Mouse (Mus musculus): Measurements from ENCODE around the gene Zfp423.
A peak's percentile ranks its signal among the peaks of the same experiment; 100 is the strongest.

The Zfp423 gene

GRCm38 (mm10) chr8:87944225-87944934, 15.0 kb downstream of the Zfp423 start:
- no peak for DNase-seq

- no peak for DNase-seq
These were observed 15.7 kb downstream of the Zfp423 start for GRCm38 (mm10) chr8:87943651-87944091.

GRCm38 (mm10) chr8:87940646-87941045, 18.7 kb downstream of the Zfp423 start:
- no peak for DNase-seq

GRCm38 (mm10) chr8:87939308-87939936, 20.0 kb downstream of the Zfp423 start:
- no peak for DNase-seq

GRCm38 (mm10) chr8:87938351-87939232, 20.8 kb downstream of the Zfp423 start:
- DNase-seq, result no peak

- no peak for DNase-seq
These were observed 22.2 kb downstream of the Zfp423 start for GRCm38 (mm10) chr8:87937211-87937610.

- DNase-seq, result no peak
These were observed 24.2 kb downstream of the Zfp423 start for GRCm38 (mm10) chr8:87935088-87935680.

- no peak for DNase-seq
These were observed 25.2 kb downstream of the Zfp423 start for GRCm38 (mm10) chr8:87934175-87934574.

GRCm38 (mm10) chr8:87933752-87934151, 25.6 kb downstream of the Zfp423 start:
- no peak for DNase-seq

GRCm38 (mm10) chr8:87928857-87929256, 30.5 kb downstream of the Zfp423 start:
- peak; percentile 56 for DNase-seq

GRCm38 (mm10) chr8:87927034-87927830, 32.2 kb downstream of the Zfp423 start:
- no peak for DNase-seq

GRCm38 (mm10) chr8:87926098-87926890, 33.1 kb downstream of the Zfp423 start:
- no peak for DNase-seq

GRCm38 (mm10) chr8:87922936-87923335, 36.5 kb downstream of the Zfp423 start:
- no peak for DNase-seq

- DNase-seq, result no peak
These were observed 36.9 kb downstream of the Zfp423 start for GRCm38 (mm10) chr8:87922446-87922845.

- no peak for DNase-seq
These were observed 41.4 kb downstream of the Zfp423 start for GRCm38 (mm10) chr8:87918004-87918403.

- DNase-seq, result no peak
These were observed 43.6 kb downstream of the Zfp423 start for GRCm38 (mm10) chr8:87915763-87916162.

GRCm38 (mm10) chr8:87914247-87914967, 45.0 kb downstream of the Zfp423 start:
- DNase-seq, result no peak

- no peak for DNase-seq
These were observed 50.5 kb downstream of the Zfp423 start for GRCm38 (mm10) chr8:87908940-87909339.

GRCm38 (mm10) chr8:87905404-87905803, 54.0 kb downstream of the Zfp423 start:
- no peak for DNase-seq

GRCm38 (mm10) chr8:87904108-87904507, 55.3 kb downstream of the Zfp423 start:
- DNase-seq, result no peak

Measured in kidney, adult 11 months (tissue).